Mouse (Mus musculus) forebrain, postnatal 0 days (tissue): ENCODE measurements around the gene Gxylt2. TPM values are rescaled to one million over a fixed set of nuclear protein-coding genes. Genes with fewer than 3 reads are reported as not detected.

ENCODE experiments used
- ATAC-seq: fragments of 200-750 bp; cut with Nextera tagmentation; 2 replicates; pipeline ENCODE4 v1.8.0; 2017; ENCODE audit warnings: mild to moderate bottlenecking, moderate library complexity
- DNase-seq: peaks from one replicate; pipeline ENCODE4 v3.0.0-alpha.2; 2015
- H3K27ac ChIP-seq: fragments of 300-500 bp; sonication (generic); 2 replicates; pipeline ENCODE4 v1.5.1; 2014; ENCODE audit warnings: low read depth, mild to moderate bottlenecking, antibody characterized with exemption, low read length, moderate library complexity, mixed read lengths
- H3K27me3 ChIP-seq: fragments of 300-500 bp; sonication (generic); 2 replicates; pipeline ENCODE4 v1.6.1; 2014; ENCODE audit warnings: mild to moderate bottlenecking, low read length, mixed read lengths; ENCODE audit not compliant: insufficient read depth
- H3K36me3 ChIP-seq: fragments of 300-500 bp; sonication (generic); 2 replicates; pipeline ENCODE4 v1.6.1; 2014; ENCODE audit warnings: mild to moderate bottlenecking, moderate library complexity; ENCODE audit not compliant: insufficient read depth
- H3K4me1 ChIP-seq: fragments of 300-500 bp; sonication (generic); 2 replicates; pipeline ENCODE4 v1.6.1; 2014; ENCODE audit warnings: antibody characterized with exemption; ENCODE audit not compliant: insufficient read depth
- H3K4me2 ChIP-seq: fragments of 300-500 bp; sonication (generic); 2 replicates; pipeline ENCODE4 v1.6.1; 2014; ENCODE audit warnings: low read depth, mild to moderate bottlenecking, moderate library complexity
- H3K4me3 ChIP-seq: fragments of 300-500 bp; sonication (generic); 2 replicates; pipeline ENCODE4 v1.5.1; 2014; ENCODE audit warnings: low read depth, low read length, mixed read lengths
- H3K9ac ChIP-seq: fragments of 300-500 bp; sonication (generic); 2 replicates; pipeline ENCODE4 v1.6.1; 2014; ENCODE audit warnings: mild to moderate bottlenecking
- H3K9me3 ChIP-seq: fragments of 300-500 bp; sonication (generic); 2 replicates; pipeline ENCODE4 v1.6.1; 2016; ENCODE audit warnings: low read length
- CTCF ChIP-seq: sonication (generic); IDR thresholded peaks from 2 replicates; pipeline ENCODE4 v1.5.1; 2016; ENCODE audit warnings: antibody characterized with exemption, control low read depth, low read depth
- WGBS: fragments of 180-500 bp; shearing (Covaris S2); extraction: QIAGEN DNeasy Blood & Tissue Kit; methylation state at CpG from one replicate; pipeline ENCODE4 v1.1.7; 2014; 5-methylcytosine and 5-hydroxymethylcytosine counted together
- polyA plus RNA-seq: library from polyadenylated mRNA; unstranded; fragments of >200 nt; fragmentation: Nextera tagmentation; extraction: Ambion mirVana; gene quantifications from 2 replicates; pipeline ENCODE4 v1.2.1, GENCODE M21; 2015
- total RNA-seq: library from RNA; depleted of rRNA; stranded (reverse); fragments of >200 nt; gene quantifications from 2 replicates; pipeline ENCODE4 v1.2.3, GENCODE M21; 2014; rRNA removed

Gxylt2 gene
- total RNA-seq (1.3 and 2.9 TPM in 2 replicates), polyA plus RNA-seq (1.1 and 1.8 TPM in 2 replicates)

DNA sequence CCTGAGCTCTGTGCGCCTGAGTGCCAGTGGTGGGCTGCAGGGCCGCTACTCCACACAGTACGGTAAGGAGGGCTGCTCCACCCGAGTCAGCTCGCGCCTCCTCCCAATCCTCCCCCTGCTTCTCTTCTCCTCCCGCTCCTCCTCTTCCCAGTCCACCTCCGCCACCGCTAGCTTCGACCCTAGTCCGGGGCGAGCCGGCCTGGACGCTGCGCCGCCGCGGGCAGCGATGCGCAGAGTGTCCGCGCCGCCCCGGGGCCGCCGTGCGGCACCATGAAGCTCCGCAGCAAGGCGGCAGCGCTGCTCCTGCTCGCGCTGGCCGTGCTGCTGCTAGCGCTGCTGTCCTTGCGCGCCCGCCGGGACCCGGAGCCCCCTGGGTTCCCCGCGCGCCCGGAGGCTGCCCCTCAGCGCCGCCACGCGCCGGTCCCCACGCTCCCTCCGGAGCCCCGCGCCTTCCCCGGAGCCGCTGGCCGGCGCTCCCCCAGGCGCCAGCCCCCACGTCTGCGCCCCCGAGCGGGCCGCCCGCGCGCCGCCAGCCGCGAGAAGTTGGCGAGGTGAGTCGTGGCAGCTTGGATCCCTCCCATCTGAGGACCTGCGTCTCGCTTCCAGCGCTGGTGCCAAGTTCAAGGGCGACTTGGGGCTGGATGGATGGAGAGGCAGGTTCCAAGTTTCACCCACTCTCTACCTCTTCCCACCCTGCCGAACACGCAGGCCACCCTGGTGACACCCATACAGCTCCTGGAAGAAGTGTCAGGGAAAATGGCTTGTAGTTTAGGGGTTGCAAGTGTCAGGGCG, at the start of gene Gxylt2:
TSS of gene Gxylt2 (plus strand) at position 161 of the 792 bp plus-strand sequence.
- H3K4me1 ChIP-seq: no peaks in the 10 kb centered on the region
- no peaks in the 10 kb centered on the region for H3K36me3 ChIP-seq
- WGBS: 2% methylated on average over 73 of the region's 77 CpGs
- ATAC-seq (peak; percentile 91), DNase-seq (peak; percentile 56)
- no peak within 1 kb of the TSS for H3K27ac ChIP-seq
- TF ChIP-seq CTCF: peak; percentile 15; the same call in 1 of the 2 replicates
- H3K4me2 ChIP-seq: peak within 1 kb of the TSS; percentile 98
- peaks cover 9% of the 10 kb centered on the region; the same call in 1 of the 2 replicates for H3K27me3 ChIP-seq
- H3K4me3 ChIP-seq: peak within 1 kb of the TSS; percentile 63
- peak within 1 kb of the TSS; percentile 68 for H3K9ac ChIP-seq
- no peaks in the 10 kb centered on the region for H3K9me3 ChIP-seq

DNA sequence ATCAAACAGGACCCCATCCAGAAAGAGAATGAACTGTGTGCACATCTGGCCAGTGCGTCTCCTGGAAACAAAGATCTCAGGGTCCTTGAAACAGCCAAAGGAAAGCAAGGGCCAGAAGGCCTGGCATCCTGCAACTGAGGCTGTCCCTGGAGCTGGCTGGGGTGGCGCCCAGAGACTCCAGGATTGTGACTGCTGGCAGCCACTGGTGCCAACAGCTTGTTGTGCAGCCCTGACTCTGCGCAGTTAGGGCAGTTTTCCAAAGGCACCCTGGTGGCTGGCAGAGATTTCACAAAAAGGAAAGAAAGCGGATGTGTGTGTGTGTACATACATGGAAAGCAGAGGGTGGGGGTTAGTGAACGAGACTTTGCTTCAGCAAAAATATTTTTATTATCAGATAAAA, 44.1 kb upstream of the Gxylt2 start:
- TF ChIP-seq CTCF: peak; percentile 50; the same call in 1 of the 2 replicates
- ATAC-seq (peak; percentile 94), DNase-seq (peak; percentile 83)
- WGBS: 30% methylated on average over 5 of the region's 5 CpGs
- H3K9me3 ChIP-seq: no peaks in the 10 kb centered on the region
- H3K27me3 ChIP-seq: no peaks in the 10 kb centered on the region
- no peaks in the 10 kb centered on the region for H3K4me1 ChIP-seq
- peak overlapping the region; percentile 47; the same call in 1 of the 2 replicates for H3K27ac ChIP-seq
- H3K4me2 ChIP-seq: no peak overlapping the region
- no peak overlapping the region for H3K4me3 ChIP-seq
- peaks cover 22% of the 10 kb centered on the region for H3K36me3 ChIP-seq
- H3K9ac ChIP-seq: no peak overlapping the region

DNA sequence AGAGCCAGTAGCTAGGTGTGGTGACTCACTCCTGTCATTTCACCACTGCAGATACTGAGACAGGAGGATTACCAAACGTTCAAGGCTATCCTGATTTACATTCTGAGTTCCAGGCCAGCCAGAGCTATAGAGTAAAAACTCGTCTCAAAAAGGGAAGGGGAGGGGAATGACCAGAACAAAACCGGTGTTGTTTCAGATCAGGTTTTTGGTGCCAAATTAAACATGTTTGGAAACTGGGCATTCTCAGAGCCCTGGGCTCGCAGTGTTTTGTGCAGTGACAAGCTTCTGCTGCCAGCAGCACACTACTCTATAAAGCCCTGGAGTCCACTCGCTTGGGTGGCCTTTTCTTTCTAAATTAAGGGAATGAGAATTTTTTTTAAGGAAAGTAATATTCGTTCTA, 42.3 kb upstream of the Gxylt2 start:
- no peak for ATAC-seq
- DNase-seq: no peak
- Histone ChIP-seq H3K4me1 (no peaks in the 10 kb centered on the region), H3K36me3 (peaks cover 22% of the 10 kb centered on the region), H3K27me3 (no peaks in the 10 kb centered on the region), H3K9me3 (no peaks in the 10 kb centered on the region), H3K9ac (no peak overlapping the region), H3K27ac (no peak overlapping the region), H3K4me2 (no peak overlapping the region), H3K4me3 (no peak overlapping the region)
- TF ChIP-seq CTCF: no peak
- 41% methylated on average over 6 of the region's 6 CpGs for WGBS

DNA sequence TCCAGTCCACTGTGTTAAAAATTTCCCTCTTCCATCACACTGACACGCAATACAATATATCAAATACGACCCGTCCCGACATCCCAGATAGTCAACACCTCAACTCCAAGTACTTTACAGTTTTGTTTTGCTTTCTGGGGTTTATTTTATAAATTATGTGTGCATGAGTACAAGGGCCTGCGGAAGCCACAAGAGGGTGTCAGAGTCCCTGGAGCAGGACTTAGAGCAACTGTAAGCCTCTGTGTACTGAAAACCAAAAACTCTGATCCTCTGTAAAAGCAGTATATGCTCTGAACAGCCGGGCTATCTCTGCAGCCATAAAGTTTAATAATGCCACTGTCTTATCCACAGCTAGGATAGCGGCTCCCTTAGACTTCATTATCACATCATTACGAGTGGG, 36.9 kb upstream of the Gxylt2 start:
- no peak for ATAC-seq
- no peaks in the 10 kb centered on the region for H3K4me1 ChIP-seq
- peaks cover 22% of the 10 kb centered on the region for H3K36me3 ChIP-seq
- no peak overlapping the region for H3K27ac ChIP-seq
- no peaks in the 10 kb centered on the region for H3K27me3 ChIP-seq
- no peak overlapping the region for H3K9ac ChIP-seq
- no peaks in the 10 kb centered on the region for H3K9me3 ChIP-seq
- no peak overlapping the region for H3K4me3 ChIP-seq
- peak; percentile 40 for TF ChIP-seq CTCF
- DNase-seq: no peak
- WGBS: 92% methylated on average over 8 of the region's 8 CpGs
- no peak overlapping the region for H3K4me2 ChIP-seq

DNA sequence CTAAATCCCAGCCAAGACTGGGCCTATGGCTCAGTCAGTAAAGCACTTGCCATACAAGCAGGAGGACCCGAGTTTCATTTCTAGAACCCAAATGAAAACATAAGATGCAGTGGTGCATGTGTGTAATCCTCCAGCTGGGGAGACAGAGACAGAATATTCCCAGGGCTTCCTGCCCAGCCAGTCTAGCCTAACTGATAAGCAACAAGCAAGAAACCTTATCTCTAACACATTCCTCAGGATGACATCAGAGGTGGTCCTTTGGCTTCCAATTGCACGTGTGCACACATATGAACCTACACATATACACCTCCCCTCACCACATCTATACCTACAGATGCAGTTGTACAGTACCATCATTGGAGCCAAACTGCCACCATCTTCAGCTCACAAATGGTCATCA, 35.7 kb upstream of the Gxylt2 start:
- TF ChIP-seq CTCF: no peak
- peaks cover 11% of the 10 kb centered on the region for H3K36me3 ChIP-seq
- no peak overlapping the region for H3K4me3 ChIP-seq
- no peak overlapping the region for H3K9ac ChIP-seq
- H3K4me1 ChIP-seq: no peaks in the 10 kb centered on the region
- H3K27me3 ChIP-seq: no peaks in the 10 kb centered on the region
- no peak overlapping the region for H3K4me2 ChIP-seq
- no peaks in the 10 kb centered on the region for H3K9me3 ChIP-seq
- DNase-seq (no peak), ATAC-seq (no peak)
- no peak overlapping the region for H3K27ac ChIP-seq
- 83% methylated on average over 2 of the region's 2 CpGs for WGBS

DNA sequence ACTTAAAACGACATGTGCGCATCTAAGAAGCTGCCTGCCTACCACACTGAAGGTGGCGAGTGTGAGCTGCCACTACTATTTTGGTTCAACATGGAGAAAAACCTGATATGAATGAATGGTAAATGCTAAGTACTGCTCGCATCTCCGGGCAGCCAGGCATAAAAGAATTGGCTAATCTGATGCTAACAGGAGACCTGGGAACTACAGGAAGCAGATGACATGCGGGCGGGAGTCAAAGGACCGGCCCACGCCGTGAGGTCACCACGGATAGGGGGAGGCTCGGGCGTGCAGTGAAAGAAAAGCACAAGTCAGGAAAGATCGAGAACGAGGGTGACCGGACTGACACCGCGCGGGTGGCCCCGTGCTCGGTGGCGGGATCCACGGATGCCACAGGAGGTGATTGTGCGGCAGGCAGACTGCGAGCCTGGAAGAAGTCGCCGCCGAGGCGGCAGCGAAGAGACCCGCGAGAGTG, 34.1 kb upstream of the Gxylt2 start:
- Histone ChIP-seq H3K4me2 (peak overlapping the region; percentile 98), H3K9me3 (no peaks in the 10 kb centered on the region)

DNA sequence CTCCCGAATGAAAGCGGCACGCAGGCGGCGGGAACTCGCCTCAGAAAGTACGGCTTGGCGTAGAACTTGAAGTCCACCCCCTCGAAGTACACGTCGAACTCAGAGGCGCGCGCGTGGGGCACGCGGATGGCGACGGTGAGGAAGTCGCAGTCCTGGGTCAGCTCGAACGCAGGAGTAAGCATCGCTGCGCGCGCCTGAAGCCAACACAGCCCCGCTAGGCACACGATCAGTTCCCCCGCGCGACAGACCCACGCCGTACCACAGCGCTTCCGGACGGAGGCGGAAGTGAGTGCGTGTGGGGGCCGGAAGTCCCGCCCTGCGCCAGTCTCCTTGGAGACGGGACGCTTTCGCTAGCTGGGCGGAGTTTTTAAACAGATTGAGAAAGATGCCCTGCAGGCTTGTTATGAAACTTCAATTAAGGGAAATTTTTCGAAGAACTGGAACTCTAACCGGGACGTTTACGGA, 33.6 kb upstream of the Gxylt2 start, which contains the start of gene Shq1:
TSS of gene Shq1 (minus strand) at position 278 of the 465 bp plus-strand sequence.
- peak within 1 kb of the TSS; percentile 98 for H3K4me2 ChIP-seq
- ATAC-seq: peak; percentile 99
- no peaks in the 10 kb centered on the region for H3K27me3 ChIP-seq
- no peaks in the 10 kb centered on the region for H3K36me3 ChIP-seq
- H3K27ac ChIP-seq: no peak within 1 kb of the TSS
- H3K9ac ChIP-seq: peak within 1 kb of the TSS; percentile 53
- WGBS: under 1% methylated on average over 49 of the region's 49 CpGs
- TF ChIP-seq CTCF: peak; percentile 50
- no peaks in the 10 kb centered on the region for H3K4me1 ChIP-seq
- H3K4me3 ChIP-seq: peak within 1 kb of the TSS; percentile 82
- peak; percentile 94 for DNase-seq
- no peaks in the 10 kb centered on the region for H3K9me3 ChIP-seq

More for the DNA sequence above, 34.1 kb upstream of the Gxylt2 start:
- Histone ChIP-seq H3K27ac (no peak overlapping the region), H3K9ac (peak overlapping the region; percentile 53), H3K36me3 (no peaks in the 10 kb centered on the region), H3K27me3 (no peaks in the 10 kb centered on the region), H3K4me1 (no peaks in the 10 kb centered on the region), H3K4me3 (peak overlapping the region; percentile 82)
- DNase-seq (peak; percentile 39), ATAC-seq (peak; percentile 32)
- under 1% methylated on average over 32 of the region's 32 CpGs for WGBS
- TF ChIP-seq CTCF: peak; percentile 56
